ENCODE assay signal across 23 mouse cellular contexts in the genomic region with DNA sequence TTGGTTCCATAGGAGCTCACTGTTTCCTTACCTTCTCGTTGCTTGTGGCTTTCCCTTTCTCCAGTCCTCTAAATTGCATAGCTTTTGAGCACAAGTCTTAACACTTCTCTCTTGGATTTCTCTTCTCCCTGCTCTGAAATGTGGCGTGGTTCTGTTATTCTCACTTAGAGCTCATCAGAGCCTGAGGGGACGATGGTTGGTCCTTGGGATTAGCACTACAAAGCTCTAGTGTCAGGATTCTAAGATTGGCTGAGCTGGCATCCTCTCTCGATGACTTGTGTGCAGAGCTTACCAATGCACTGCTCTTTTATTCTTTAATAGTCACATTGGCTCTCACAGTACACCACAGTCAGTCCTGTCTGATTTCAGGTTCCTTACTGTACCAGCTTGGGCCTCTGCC. TPM values are rescaled to one million over a fixed set of nuclear protein-coding genes. Genes with fewer than 3 reads are reported as not detected.
DNase-seq lines count a peak whose midpoint lies in the region; ATAC-seq and TF ChIP-seq lines count a peak whose summit lies in the region.
"Had no signal": no experiment of that assay in that cellular context is flagged by ENCODE, and none has a peak within 500 bp of the region (broad histone marks: within the 10 kb centered on the region; RNA-seq: fewer than 3 reads in every experiment).

No protein-coding gene starts in this region.

- 40% methylated on average over 4 of the region's 4 CpGs for WGBS in olfactory bulb, adult 2 months

- no peak for TF ChIP-seq CTCF in left cerebral cortex, adult 2 months (IDR thresholded peaks at IDR 0.05)
- no peak for TF ChIP-seq CTCF in brain, embryonic 14.5 days (IDR thresholded peaks at IDR 0.05; ENCODE audit: borderline replicate concordance, extremely low read depth, insufficient read depth, insufficient read length)
- TF ChIP-seq CTCF in olfactory bulb, adult 2 months (IDR thresholded peaks at IDR 0.05; ENCODE audit: insufficient read depth, low read depth, low read length) = no peak

- intact Hi-C loops in left cerebral cortex, adult 2 months (cut with DNase I) = no loop called here
- intact Hi-C loops in left cerebral cortex, postnatal 14 days (cut with DNase I) = no loop called here

- H3K4me1 ChIP-seq in olfactory bulb, adult 2 months (ENCODE audit: control insufficient read depth, insufficient read depth, low read length) = peaks cover 9% of the 10 kb centered on the region
- H3K4me1 ChIP-seq: forebrain, embryonic 13.5 days; kidney, embryonic 15.5 days; limb, embryonic 10.5 days had no signal

- ATAC-seq in frontal cortex, adult (ENCODE audit: low TSS enrichment) = 0 out of 2 replicates have a peak, but pooled peaks have one; percentile 14
- ATAC-seq: CD4-positive, CD25-positive, alpha-beta regulatory T cell, adult 4 months; forebrain, embryonic 13.5 days; intestine, postnatal 0 days had no signal

- H3K27ac ChIP-seq in left cerebral cortex, adult 2 months = peak overlapping the region; percentile 45
- peak overlapping the region; percentile 64 for H3K27ac ChIP-seq in olfactory bulb, adult 2 months (ENCODE audit: insufficient read depth, low read depth, low read length)
- H3K27ac ChIP-seq: forebrain, embryonic 13.5 days; hindbrain, embryonic 15.5 days; kidney, embryonic 15.5 days; limb, embryonic 10.5 days had no signal

- H3K4me3 ChIP-seq in left cerebral cortex, adult 2 months = no peak overlapping the region
- H3K4me3 ChIP-seq in olfactory bulb, adult 2 months (ENCODE audit: insufficient read depth, low read depth, low read length) = no peak overlapping the region
- H3K4me3 ChIP-seq: forebrain, embryonic 13.5 days; heart, embryonic 12.5 days; hindbrain, embryonic 15.5 days; kidney, embryonic 15.5 days; limb, embryonic 10.5 days; neural tube, embryonic 13.5 days had no signal

- DNase-seq in frontal cortex, postnatal 36 days (ENCODE audit: low spot score in 2 of 2) = no peak
- DNase-seq in left cerebral cortex, adult 2 months (ENCODE audit: extremely low spot score in 1 of 2, low spot score in 2 of 2) = no peak
- DNase-seq in left cerebral cortex, postnatal 14 days (ENCODE audit: low spot score in 2 of 2) = no peak
- DNase-seq in brain, embryonic 14.5 days (ENCODE audit: low read depth) = peak; percentile 28
- DNase-seq in kidney, postnatal 36 days = no peak
- DNase-seq: adrenal gland, postnatal 14 days; cerebellum, adult 11 months; cerebellum, adult 9-11 months; gastrocnemius, postnatal 10 days; heart, postnatal 10 days; kidney, postnatal 4 days; lung, postnatal 4 days; thymus, adult 2 months had no signal

- no peak for TF ChIP-seq POLR2A in brain, embryonic 14.5 days (IDR thresholded peaks at IDR 0.05; ENCODE audit: borderline replicate concordance, extremely low read depth, insufficient read depth, insufficient read length, poor library complexity, severe bottlenecking)
- no peak for TF ChIP-seq POLR2A in olfactory bulb, adult 2 months (IDR thresholded peaks at IDR 0.05; ENCODE audit: insufficient read depth, low read depth, low read length)

RNA-seq across cellular contexts. Expression of gene Sdc3, which starts 48.3 kb away (rescaled TPM):
- total RNA-seq in left cerebral cortex, adult 2 months (2021) = 100 to 1,000 TPM; 136 to 167 TPM
- total RNA-seq in left cerebral cortex, postnatal 14 days (2021) = 100 to 1,000 TPM; 246 to 250 TPM
- 137 and 275 TPM in 2 replicates for polyA plus RNA-seq in brain, embryonic 14.5 days (2012; rRNA removed)
- 81.4 TPM in 1 of 2 replicates, not detected in the other for polyA plus RNA-seq in olfactory bulb, adult 2 months (2012; ENCODE audit: insufficient read depth, insufficient read length, low replicate concordance, missing spikeins)
